14 mouse cellular contexts compared by ENCODE assay signal in the genomic region with DNA sequence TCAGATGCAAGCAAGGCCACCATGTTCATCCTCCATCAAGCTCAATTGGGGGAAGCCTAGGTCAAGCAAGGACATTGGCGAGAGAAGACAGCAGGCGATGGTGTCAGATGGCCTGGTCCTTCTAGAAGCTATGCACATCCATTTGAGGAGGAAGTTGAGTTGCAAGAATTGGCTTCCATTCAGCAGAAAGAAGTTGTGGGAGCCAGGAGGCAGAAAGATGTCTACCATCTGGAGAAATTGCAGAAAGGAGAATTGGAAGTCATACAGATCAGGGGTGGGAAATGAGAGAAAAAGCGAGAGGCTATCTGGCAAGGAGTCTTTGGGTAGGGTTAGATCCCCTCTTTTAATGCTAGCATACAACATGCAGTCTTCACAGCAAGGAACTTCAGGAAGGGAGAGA. TPM values are rescaled to one million over a fixed set of nuclear protein-coding genes. Genes with fewer than 3 reads are reported as not detected.
DNase-seq lines count a peak whose midpoint lies in the region; ATAC-seq and TF ChIP-seq lines count a peak whose summit lies in the region.
"Had no signal": no experiment of that assay in that cellular context is flagged by ENCODE, and none has a peak within 500 bp of the region (broad histone marks: within the 10 kb centered on the region; RNA-seq: fewer than 3 reads in every experiment).

No protein-coding gene starts in this region.

- no peaks in the 10 kb centered on the region for H3K79me2 ChIP-seq in myocyte (ENCODE audit: control insufficient read depth, insufficient read depth)

- ATAC-seq in forebrain, embryonic 16.5 days = no peak
- ATAC-seq: forebrain, embryonic 14.5 days; intestine, embryonic 15.5 days; liver, postnatal 0 days; midbrain, embryonic 15.5 days had no signal

- H3K9me3 ChIP-seq in forebrain, embryonic 16.5 days (ENCODE audit: control insufficient read depth, low read length) = no peaks in the 10 kb centered on the region
- no peaks in the 10 kb centered on the region for H3K9me3 ChIP-seq in forebrain, embryonic 10.5 days
- H3K9me3 ChIP-seq: intestine, embryonic 15.5 days; midbrain, embryonic 15.5 days; neural tube, embryonic 13.5 days had no signal

- H3K4me3 ChIP-seq in forebrain, embryonic 16.5 days (replicated peaks; ENCODE audit: low read length) = no peak overlapping the region
- H3K4me3 ChIP-seq in forebrain, embryonic 10.5 days = no peak overlapping the region
- H3K4me3 ChIP-seq in myocyte = no peak overlapping the region
- H3K4me3 ChIP-seq: intestine, embryonic 15.5 days; midbrain, embryonic 15.5 days; neural tube, embryonic 13.5 days had no signal

- peak overlapping the region; percentile 24; the same call in 1 of the 2 replicates for H3K27ac ChIP-seq in forebrain, embryonic 16.5 days (ENCODE audit: low read length)
- no peak overlapping the region for H3K27ac ChIP-seq in forebrain, embryonic 10.5 days
- H3K27ac ChIP-seq: intestine, embryonic 15.5 days; midbrain, embryonic 15.5 days; neural tube, embryonic 13.5 days had no signal

- no peak for DNase-seq in forebrain, embryonic 10.5 days (ENCODE audit: extremely low spot score, low spot score)
- DNase-seq in kidney, postnatal 4 days = peak; percentile 10 to 18
- DNase-seq in kidney, adult 9 months = no peak
- peak; percentile 23 to 45 for DNase-seq in right cerebral cortex, postnatal 10 days (ENCODE audit: low spot score in 2 of 2)
- DNase-seq in right cerebral cortex, postnatal 14 days = no peak
- no peak for DNase-seq in adrenal gland, postnatal 36 days
- DNase-seq: liver, postnatal 0 days had no signal

- H3K36me3 ChIP-seq in forebrain, embryonic 16.5 days (ENCODE audit: control insufficient read depth, insufficient read depth) = no peaks in the 10 kb centered on the region
- no peaks in the 10 kb centered on the region for H3K36me3 ChIP-seq in forebrain, embryonic 10.5 days (replicated peaks)
- no peaks in the 10 kb centered on the region for H3K36me3 ChIP-seq in myocyte (ENCODE audit: control insufficient read depth, insufficient read depth)
- H3K36me3 ChIP-seq: intestine, embryonic 15.5 days; midbrain, embryonic 15.5 days; neural tube, embryonic 13.5 days had no signal

- no peaks in the 10 kb centered on the region for H3K27me3 ChIP-seq in forebrain, embryonic 16.5 days (replicated peaks; ENCODE audit: control insufficient read depth, insufficient read depth, low read length)
- H3K27me3 ChIP-seq in forebrain, embryonic 10.5 days (ENCODE audit: poor library complexity, severe bottlenecking) = no peaks in the 10 kb centered on the region
- H3K27me3 ChIP-seq in myocyte (ENCODE audit: control insufficient read depth, insufficient read depth, insufficient read length) = no peaks in the 10 kb centered on the region
- H3K27me3 ChIP-seq: intestine, embryonic 15.5 days; midbrain, embryonic 15.5 days; neural tube, embryonic 13.5 days had no signal

- no peak overlapping the region for H3K4me2 ChIP-seq in forebrain, embryonic 16.5 days (ENCODE audit: low read length)
- peak overlapping the region; percentile 33 for H3K4me2 ChIP-seq in myocyte (ENCODE audit: low read depth)
- H3K4me2 ChIP-seq: intestine, embryonic 15.5 days; midbrain, embryonic 15.5 days; neural tube, embryonic 13.5 days had no signal

- 73% methylated on average over 3 of the region's 3 CpGs for WGBS in forebrain, embryonic 16.5 days
- 91% methylated on average over 3 of the region's 3 CpGs for WGBS in forebrain, embryonic 10.5 days

- no peak overlapping the region for H3ac ChIP-seq in myocyte (ENCODE audit: control insufficient read depth, insufficient read length)

- peaks cover 8% of the 10 kb centered on the region for H3K4me1 ChIP-seq in forebrain, embryonic 16.5 days (replicated peaks; ENCODE audit: control insufficient read depth, insufficient read depth, low read length)
- H3K4me1 ChIP-seq in forebrain, embryonic 10.5 days = peaks cover 11% of the 10 kb centered on the region

- no peak for TF ChIP-seq POLR2A in myocyte (IDR thresholded peaks at IDR 0.05; ENCODE audit: insufficient read length, low read depth)

- no peak overlapping the region for H3K9ac ChIP-seq in forebrain, embryonic 16.5 days (replicated peaks; ENCODE audit: low read depth, low read length)
- H3K9ac ChIP-seq: intestine, embryonic 15.5 days; liver, postnatal 0 days; midbrain, embryonic 15.5 days; neural tube, embryonic 13.5 days had no signal

TF ChIP-seq in myocyte, 11 proteins besides CTCF, POLR2A, EP300 and RAD21:
- TF ChIP-seq TCF3 (IDR thresholded peaks at IDR 0.05; ENCODE audit: insufficient read length, low read depth) (no peak), MYOG (IDR thresholded peaks at IDR 0.05; ENCODE audit: control insufficient read depth in 1 of 3, insufficient read depth in 1 of 3, insufficient read length in 2 of 3, low read depth in 2 of 3) (no peak), MAX (IDR thresholded peaks at IDR 0.05; ENCODE audit: low read depth) (no peak), SRF (IDR thresholded peaks at IDR 0.05; ENCODE audit: control insufficient read depth, insufficient read length, low read depth) (no peak), REST (IDR thresholded peaks at IDR 0.05; ENCODE audit: insufficient read depth, insufficient read length) (no peak), E2F4 (IDR thresholded peaks at IDR 0.05; ENCODE audit: insufficient read depth) (no peak), MYOD1 (IDR thresholded peaks at IDR 0.05; ENCODE audit: control insufficient read depth in 1 of 3, insufficient read length in 2 of 3, low read depth in 2 of 3) (no peak), TCF12 (IDR thresholded peaks at IDR 0.05; ENCODE audit: insufficient read depth, poor library complexity, severe bottlenecking) (no peak), USF1 (IDR thresholded peaks at IDR 0.05; ENCODE audit: low read depth) (no peak), CEBPB (IDR thresholded peaks at IDR 0.05; ENCODE audit: insufficient read depth, poor library complexity, severe bottlenecking) (no peak), POLR2AphosphoS2 (IDR thresholded peaks at IDR 0.05; ENCODE audit: insufficient read length, low read depth) (no peak)

RNA-seq across cellular contexts. Expression of gene Snap25, which starts 44.1 kb away (rescaled TPM):
- 134 and 169 TPM in 2 replicates for polyA plus RNA-seq in forebrain, embryonic 16.5 days (2015; fragmentation: Nextera tagmentation; extraction: Ambion mirVana)
- 3.6 and 4.7 TPM in 2 replicates for polyA plus RNA-seq in forebrain, embryonic 10.5 days (2016; fragmentation: Nextera tagmentation; extraction: Ambion mirVana)
- polyA plus RNA-seq in myocyte (2012; fragmentation: generic; extraction: Trizol) = not detected
- total RNA-seq in adrenal gland, postnatal 36 days (2021) = 10 to 100 TPM; 28.9 to 31.8 TPM
- polyA plus RNA-seq: liver, postnatal 0 days; testis, adult 2 months had no signal

Comparison
In these comparisons a context has a peak if more than half of its experiments do, and no peak if none do; other contexts are left out.
1. DNase-seq: peak in kidney, postnatal 4 days (2 of 2) and right cerebral cortex, postnatal 10 days (2 of 2); none in forebrain, embryonic 10.5 days (single experiment), kidney, adult 9 months (single experiment), right cerebral cortex, postnatal 14 days (single experiment) and adrenal gland, postnatal 36 days (0 of 2).
2. RNA of gene Snap25, which starts 44.1 kb away (polyA plus RNA-seq): 134 to 169 TPM in forebrain, embryonic 16.5 days; 3.6 to 4.7 TPM in forebrain, embryonic 10.5 days and not detected in myocyte (single experiment); every median in the first group is over 10 times any median in the second.